Mouse (Mus musculus) layer of hippocampus, postnatal 10 days (tissue): ENCODE measurements around the gene Tas2r122. TPM values are rescaled to one million over a fixed set of nuclear protein-coding genes. Genes with fewer than 3 reads are reported as not detected.
"Not testable (repeated sequence)": the region's sequence is repeated elsewhere in the genome, so short reads cannot be mapped to it uniquely, and the experiment has no call there.

Source experiments
- DNase-seq, 2 experiments: peaks; one replicate each; pipeline ENCODE4 v3.0.0; 2021; ENCODE audit warnings: low spot score in 2 of 2
- long read RNA-seq: library from polyadenylated mRNA; stranded (forward); transcript quantifications from one replicate; pipeline ENCODE4 v2.0.0, GENCODE M21; 2023
- total RNA-seq, 2 experiments: library from RNA; stranded (reverse); gene quantifications; 2 replicates each; pipeline ENCODE4 v1.2.3; 2021

Tas2r122 gene
- total RNA-seq, result not detected
- long read RNA-seq, result 0 reads

DNA sequence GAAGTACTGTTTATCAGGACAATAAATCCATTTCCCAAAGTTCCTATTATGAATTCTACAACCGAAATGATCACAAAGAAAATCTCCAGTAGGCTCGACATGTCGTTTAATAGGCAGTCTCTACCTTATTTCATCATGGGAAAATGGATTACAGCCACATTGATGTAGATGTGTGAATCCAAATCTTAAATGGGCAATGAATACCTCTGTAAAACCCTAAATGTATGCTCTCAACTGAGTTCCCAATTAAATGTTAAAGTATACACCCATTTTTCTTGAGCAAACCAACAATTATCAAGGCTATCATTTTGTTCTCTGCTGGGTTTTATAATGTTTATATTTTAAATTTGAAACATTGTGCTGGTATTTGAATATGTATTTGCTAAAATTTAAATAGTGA, at the start of gene Tas2r122:
Gene Tas2r122 (minus strand): TSS at position 101 of the 400 bp plus-strand sequence.
- no peak for DNase-seq

DNA sequence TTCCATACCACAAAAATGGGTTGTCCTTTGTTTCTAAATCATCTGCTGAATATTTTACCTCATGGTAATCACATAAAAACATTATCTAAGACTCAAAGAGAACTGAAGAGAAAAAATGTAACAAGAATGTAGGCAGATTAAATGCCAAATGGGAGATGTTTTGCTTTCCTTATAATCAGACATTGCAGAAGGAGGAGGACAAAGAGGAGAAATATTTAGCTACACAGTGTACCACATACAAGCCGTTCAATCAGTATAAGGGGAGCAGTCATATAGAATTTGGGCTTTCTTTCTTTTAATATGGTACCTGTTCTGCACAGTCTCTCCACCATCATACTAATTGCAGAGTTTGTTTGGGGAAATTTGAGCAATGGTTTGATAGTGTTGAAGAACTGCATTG, 42.7 kb upstream of the Tas2r122 start, which contains the start of gene Tas2r124:
Gene Tas2r124 (plus strand): TSS at position 301 of the 400 bp plus-strand sequence.
- DNase-seq, result no peak

DNA sequence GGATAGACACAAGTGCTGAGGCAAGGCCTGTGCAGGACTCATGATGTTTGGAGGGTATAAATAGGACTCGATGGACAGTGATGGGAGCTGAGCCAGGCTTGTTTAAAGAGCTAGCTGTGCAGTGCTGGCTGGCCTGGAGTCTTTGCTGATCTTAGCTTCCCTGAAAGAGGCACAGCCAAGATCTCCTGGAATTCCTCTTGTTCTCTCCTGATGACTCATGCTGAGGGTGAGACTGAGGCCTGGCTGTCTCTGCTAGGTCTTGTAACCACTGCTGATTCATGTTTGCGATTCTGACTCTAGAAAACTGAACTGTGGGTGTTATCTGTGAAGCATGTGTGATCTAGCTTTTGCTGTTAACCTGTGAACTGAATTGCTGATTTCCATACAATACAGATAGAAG, 38.5 kb upstream of the Tas2r122 start:
- DNase-seq, result no peak

DNA sequence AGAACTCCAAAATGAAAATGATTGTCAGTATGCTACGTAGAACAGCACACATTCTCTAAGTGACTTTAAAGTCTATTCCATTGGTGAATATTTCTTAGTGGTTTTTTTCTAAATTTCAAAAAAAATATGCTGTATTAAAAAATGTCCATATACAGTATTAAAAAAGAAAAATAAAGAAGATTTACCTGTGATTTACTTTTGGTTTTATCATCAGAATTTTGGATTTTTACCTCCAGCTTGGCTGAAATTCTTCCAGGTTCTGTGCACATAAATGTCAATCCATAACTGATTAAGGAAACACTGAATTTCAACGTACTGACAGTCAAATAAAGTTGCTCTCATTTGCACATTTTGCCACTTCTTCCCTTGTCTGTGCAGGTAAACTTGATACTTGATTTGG, 26.2 kb upstream of the Tas2r122 start, which contains the start of gene Tas2r115:
Gene Tas2r115 (minus strand): TSS at position 101 of the 400 bp plus-strand sequence.
- no peak for DNase-seq

DNA sequence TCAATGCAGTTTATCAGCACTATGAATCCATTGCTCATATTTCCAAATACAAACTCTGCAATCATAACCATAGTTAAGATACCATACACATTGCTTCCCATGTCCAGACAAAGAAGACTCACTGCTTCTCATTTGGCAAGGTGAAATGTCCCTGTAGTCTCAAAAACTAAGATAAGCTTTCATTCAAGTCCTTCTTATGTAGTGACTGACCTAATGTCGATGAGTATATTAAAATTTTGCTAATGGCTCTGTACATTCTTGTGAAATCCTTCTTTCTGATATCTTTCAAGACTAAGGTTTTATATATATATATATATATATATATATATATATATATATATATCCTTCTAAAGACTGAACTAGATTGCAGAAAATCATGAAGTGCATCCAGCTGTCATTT, 10.8 kb downstream of the Tas2r122 start, which contains the start of gene Tas2r121:
Gene Tas2r121 (minus strand): TSS at position 101 of the 400 bp plus-strand sequence.
- DNase-seq, result no peak

DNA sequence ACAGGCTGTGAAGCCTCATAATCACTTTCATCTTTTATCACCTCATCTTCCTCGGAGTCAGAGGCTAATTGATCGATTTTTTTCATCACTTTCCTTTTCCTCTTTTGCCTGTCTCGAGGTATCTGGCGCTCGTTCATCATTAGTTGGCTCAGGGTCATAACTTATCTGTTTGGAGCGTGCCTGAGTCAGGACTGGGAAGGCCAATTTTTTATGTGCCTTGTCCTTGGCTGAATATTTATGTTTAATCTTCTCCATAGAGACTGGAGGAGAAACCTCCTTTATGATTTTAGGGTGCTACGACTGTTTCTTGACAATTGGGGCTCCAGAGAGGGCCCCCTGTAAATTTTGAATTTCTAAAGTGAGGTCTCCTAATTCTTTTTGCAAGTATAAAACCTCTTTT, 20.1 kb downstream of the Tas2r122 start:
- not testable (repeated sequence) for DNase-seq

Other genes starting within 250 kb of the Tas2r122 start
- gene Prh1, start 142.1 kb downstream of the Tas2r122 start, total RNA-seq, result not detected
- not detected for gene Prp2, start 116.0 kb downstream of the Tas2r122 start, total RNA-seq
- gene A630073D07Rik, start 60.4 kb downstream of the Tas2r122 start, total RNA-seq, result not detected
- gene Tas2r120, start 55.0 kb downstream of the Tas2r122 start, total RNA-seq, result not detected
- gene Tas2r121, start 10.9 kb downstream of the Tas2r122 start, total RNA-seq, result not detected
- not detected for gene Tas2r115, start 26.1 kb upstream of the Tas2r122 start, total RNA-seq
- gene Tas2r124, start 42.8 kb upstream of the Tas2r122 start, total RNA-seq, result not detected
- not detected for gene Tas2r102, start 50.2 kb upstream of the Tas2r122 start, total RNA-seq
- gene Tas2r136, start 66.2 kb upstream of the Tas2r122 start, total RNA-seq, result not detected
- not detected for gene Tas2r117, start 90.9 kb upstream of the Tas2r122 start, total RNA-seq
- gene Tas2r123, start 135.2 kb upstream of the Tas2r122 start, total RNA-seq, result not detected
- gene Tas2r116, start 143.5 kb upstream of the Tas2r122 start, total RNA-seq, result not detected
- not detected for gene Tas2r110, start 156.1 kb upstream of the Tas2r122 start, total RNA-seq
- gene Tas2r113, start 181.1 kb upstream of the Tas2r122 start, total RNA-seq, result not detected
- not detected for gene Tas2r125, start 197.7 kb upstream of the Tas2r122 start, total RNA-seq
- gene Tas2r129, start 239.2 kb upstream of the Tas2r122 start, total RNA-seq, result not detected
- not detected for gene Tas2r131, start 246.0 kb upstream of the Tas2r122 start, total RNA-seq